ENCODE assay signal across 20 mouse cellular contexts in the genomic region with DNA sequence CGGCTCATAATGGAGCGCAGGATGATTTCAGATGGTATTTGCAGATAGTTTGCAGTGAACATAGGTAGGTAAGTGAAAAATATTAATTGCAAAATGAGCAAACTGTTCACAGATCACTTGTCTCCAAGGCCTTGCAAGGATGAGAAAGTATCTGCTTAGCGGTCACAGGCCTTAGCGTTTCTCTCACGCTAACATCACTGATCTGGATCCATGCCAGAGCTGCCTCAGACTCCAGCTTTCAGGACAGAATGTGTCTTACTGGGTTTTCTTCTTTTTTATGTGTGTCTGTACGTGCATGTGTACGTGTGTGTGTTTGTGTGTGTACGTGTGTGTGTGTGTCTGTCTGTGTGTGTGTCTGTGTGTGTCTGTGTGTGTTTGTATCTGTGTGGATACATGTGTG. TPM values are rescaled to one million over a fixed set of nuclear protein-coding genes. Genes with fewer than 3 reads are reported as not detected.
DNase-seq lines count a peak whose midpoint lies in the region; ATAC-seq and TF ChIP-seq lines count a peak whose summit lies in the region.
"Had no signal": no experiment of that assay in that cellular context is flagged by ENCODE, and none has a peak within 500 bp of the region (broad histone marks: within the 10 kb centered on the region; RNA-seq: fewer than 3 reads in every experiment).

No protein-coding gene starts in this region.

- no peak overlapping the region for H3K4me3 ChIP-seq in cerebellum, adult 2 months (replicated peaks; ENCODE audit: insufficient read depth, low read depth, low read length)
- no peak overlapping the region for H3K4me3 ChIP-seq in lung, embryonic 14.5 days (ENCODE audit: low read depth, low read length)
- H3K4me3 ChIP-seq: embryonic facial prominence, embryonic 15.5 days; heart, embryonic 13.5 days; lung, embryonic 15.5 days; megakaryocyte, embryonic 14.5 days had no signal

- TF ChIP-seq POLR2A in cerebellum, adult 2 months (IDR thresholded peaks at IDR 0.05; ENCODE audit: borderline replicate concordance, insufficient read depth, low read length), result no peak

- no peaks in the 10 kb centered on the region for H3K9me3 ChIP-seq in lung, embryonic 14.5 days (ENCODE audit: low read depth, low read length)
- H3K9me3 ChIP-seq: embryonic facial prominence, embryonic 15.5 days; G1E; heart, embryonic 13.5 days; lung, embryonic 15.5 days; megakaryocyte, embryonic 14.5 days had no signal

- no peak overlapping the region for H3K4me2 ChIP-seq in lung, embryonic 14.5 days
- H3K4me2 ChIP-seq: embryonic facial prominence, embryonic 15.5 days; heart, embryonic 13.5 days; liver, embryonic 11.5 days; lung, embryonic 15.5 days had no signal

- DNase-seq in cerebellum, postnatal 14 days, result peak; percentile 29 to 45
- no peak for DNase-seq in cerebellum, adult 2 months
- DNase-seq in heart, postnatal 10 days, result peak; percentile 29 to 42
- DNase-seq in heart, adult 11 months, result no peak
- DNase-seq in lung, embryonic 14.5 days, result peak; percentile 86
- DNase-seq in lung, adult 18-20 months, result no peak
- peak; percentile 36 for DNase-seq in MN1 (ENCODE audit: low spot score)
- no peak for DNase-seq in spleen, postnatal 14 days (ENCODE audit: low spot score in 2 of 2)
- DNase-seq: adrenal gland, postnatal 36 days; cerebellum, adult 9-10 months; heart, postnatal 36 days had no signal

- no peak overlapping the region for H3K27ac ChIP-seq in cerebellum, adult 2 months (ENCODE audit: insufficient read depth, low read length)
- no peak overlapping the region for H3K27ac ChIP-seq in lung, embryonic 14.5 days (ENCODE audit: low read depth)
- H3K27ac ChIP-seq: embryonic facial prominence, embryonic 15.5 days; heart, embryonic 13.5 days; stomach, postnatal 0 days had no signal

- no peak overlapping the region for H3K9ac ChIP-seq in lung, embryonic 14.5 days
- H3K9ac ChIP-seq: embryonic facial prominence, embryonic 15.5 days; heart, embryonic 13.5 days; lung, embryonic 15.5 days had no signal

- no peak for ATAC-seq in lung, embryonic 14.5 days (ENCODE audit: insufficient read depth)
- ATAC-seq: hindbrain, embryonic 16.5 days; intestine, postnatal 0 days had no signal

- no peaks in the 10 kb centered on the region for H3K36me3 ChIP-seq in lung, embryonic 14.5 days (ENCODE audit: insufficient read depth)
- H3K36me3 ChIP-seq: embryonic facial prominence, embryonic 15.5 days; G1E; heart, embryonic 13.5 days; lung, embryonic 15.5 days had no signal

- 64% methylated on average over 8 of the region's 8 CpGs for WGBS in cerebellum, adult 2 months
- WGBS in lung, embryonic 14.5 days, result 57% methylated on average over 8 of the region's 8 CpGs

- H3K27me3 ChIP-seq in cerebellum, adult 2 months (ENCODE audit: control insufficient read depth, insufficient read depth, low read length), result no peaks in the 10 kb centered on the region; the same call in 1 of the 2 replicates
- H3K27me3 ChIP-seq in lung, embryonic 14.5 days (ENCODE audit: insufficient read depth, low read length), result no peaks in the 10 kb centered on the region; the same call in 1 of the 2 replicates
- H3K27me3 ChIP-seq: embryonic facial prominence, embryonic 15.5 days; lung, embryonic 15.5 days had no signal

- intact Hi-C loops in heart, postnatal 10 days (cut with DNase I), result loop anchor here (10.0 kb wide), 1 partner anchor 1873 kb away; no protein-coding TSS in a partner anchor

- TF ChIP-seq CTCF in cerebellum, adult 2 months (IDR thresholded peaks at IDR 0.05; ENCODE audit: borderline replicate concordance, insufficient read depth, low read depth, low read length), result no peak
- TF ChIP-seq CTCF in lung, embryonic 14.5 days (IDR thresholded peaks at IDR 0.05; ENCODE audit: low read depth), result no peak

- no peaks in the 10 kb centered on the region for H3K4me1 ChIP-seq in cerebellum, adult 2 months (ENCODE audit: control insufficient read depth, insufficient read depth, low read length)
- peaks cover 2% of the 10 kb centered on the region; the same call in 1 of the 2 replicates for H3K4me1 ChIP-seq in lung, embryonic 14.5 days (ENCODE audit: insufficient read depth)

RNA-seq across cellular contexts. Expression of gene Kdm8, which starts 46.4 kb away (rescaled TPM):
- polyA plus RNA-seq in cerebellum, adult 2 months (2012; rRNA removed), result 8.2 and 9.2 TPM in 2 replicates
- 1 to 10 TPM; 3.7 to 3.9 TPM for total RNA-seq in heart, postnatal 10 days (2021)
- polyA plus RNA-seq in lung, embryonic 14.5 days (2014; fragmentation: Nextera tagmentation; extraction: Ambion mirVana), result 14.9 and 15.7 TPM in 2 replicates

Comparison
In these comparisons a context has a peak if more than half of its experiments do, and no peak if none do; other contexts are left out.
1. DNase-seq: peak in cerebellum, postnatal 14 days (2 of 2), heart, postnatal 10 days (2 of 2), lung, embryonic 14.5 days (single experiment) and MN1 (single experiment); none in cerebellum, adult 2 months (0 of 2), heart, adult 11 months (single experiment), lung, adult 18-20 months (0 of 2) and spleen, postnatal 14 days (0 of 2).